Mouse (Mus musculus): ENCODE results near the gene Lrrc28.

GRCm38 (mm10) chr7:67645681-67646014, 580 bp upstream of the Lrrc28 start:
- no peak for TF ChIP-seq CTCF (IDR thresholded peaks at IDR 0.05 in 2 of 3, conservative IDR thresholded peaks at IDR 0.05 in 1 of 3; ENCODE audit: control insufficient read depth in 1 of 3, insufficient read depth in 1 of 3, low read depth in 2 of 3, low read length in 3 of 3, poor library complexity in 1 of 3, severe bottlenecking in 1 of 3)
- no peak; the same call in 1 of the 2 replicates for TF ChIP-seq MAZ (IDR thresholded peaks at IDR 0.05; ENCODE audit: low read depth, low read length)
- no peak for TF ChIP-seq POLR2A (IDR thresholded peaks at IDR 0.05; ENCODE audit: control insufficient read depth in 1 of 2, insufficient read depth in 1 of 2, low read depth in 1 of 2, low read length in 2 of 2, poor library complexity in 1 of 2)
- TF ChIP-seq GATA1 (IDR thresholded peaks at IDR 0.05; ENCODE audit: low read depth, low read length): no peak
- TF ChIP-seq POLR2AphosphoS2 (IDR thresholded peaks at IDR 0.05; ENCODE audit: low read length): no peak
- no peak for TF ChIP-seq UBTF (IDR thresholded peaks at IDR 0.05; ENCODE audit: borderline replicate concordance, insufficient read depth, low read depth, low read length)
- TF ChIP-seq BHLHE40 (IDR thresholded peaks at IDR 0.05; ENCODE audit: borderline replicate concordance, low read depth, low read length): no peak
- TF ChIP-seq ETS1 (IDR thresholded peaks at IDR 0.05; ENCODE audit: low read depth, low read length): no peak
- TF ChIP-seq ZC3H11A (IDR thresholded peaks at IDR 0.05; ENCODE audit: low read depth, low read length): no peak
- no peak for TF ChIP-seq TAL1 (IDR thresholded peaks at IDR 0.05; ENCODE audit: low read length)
